ENCODE assay signal across 21 mouse cellular contexts in the genomic region with DNA sequence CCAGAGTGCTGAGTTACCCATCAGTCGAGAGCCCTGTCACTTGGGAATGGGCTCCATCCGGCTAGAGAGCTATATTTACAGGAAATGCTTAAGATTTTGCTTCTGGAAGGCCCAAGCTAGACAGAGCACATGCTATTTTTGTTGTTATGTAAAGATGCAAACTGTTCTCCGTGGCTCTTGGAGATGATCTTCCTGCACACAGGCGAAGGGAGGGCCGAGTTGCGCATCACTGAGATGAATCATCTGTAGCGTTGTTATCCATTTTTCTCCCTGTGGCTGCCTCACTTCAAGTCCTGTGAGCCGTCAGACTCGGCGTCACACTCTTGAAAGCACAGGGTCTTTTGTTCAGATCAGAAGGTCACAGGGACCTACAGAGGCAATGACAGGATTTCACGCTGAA. TPM values are rescaled to one million over a fixed set of nuclear protein-coding genes. Genes with fewer than 3 reads are reported as not detected.
DNase-seq lines count a peak whose midpoint lies in the region; TF ChIP-seq lines count a peak whose summit lies in the region.
"Had no signal": no experiment of that assay in that cellular context is flagged by ENCODE, and none has a peak within 500 bp of the region (broad histone marks: within the 10 kb centered on the region; RNA-seq: fewer than 3 reads in every experiment).

No protein-coding gene starts in this region.

- TF ChIP-seq POLR2A in olfactory bulb, adult 2 months (IDR thresholded peaks at IDR 0.05; ENCODE audit: insufficient read depth, low read depth, low read length), result no peak

- H3K36me3 ChIP-seq in forebrain, embryonic 10.5 days (replicated peaks), result no peaks in the 10 kb centered on the region
- H3K36me3 ChIP-seq: embryonic facial prominence, embryonic 12.5 days; forebrain, embryonic 12.5 days; heart, embryonic 15.5 days; hindbrain, embryonic 13.5 days had no signal

- H3K9me3 ChIP-seq in forebrain, embryonic 10.5 days, result no peaks in the 10 kb centered on the region
- H3K9me3 ChIP-seq: embryonic facial prominence, embryonic 12.5 days; forebrain, embryonic 12.5 days; heart, embryonic 15.5 days; hindbrain, embryonic 13.5 days had no signal

- H3K4me3 ChIP-seq in layer of hippocampus, adult 2 months, result no peak overlapping the region
- no peak overlapping the region for H3K4me3 ChIP-seq in olfactory bulb, adult 2 months (ENCODE audit: insufficient read depth, low read depth, low read length)
- no peak overlapping the region for H3K4me3 ChIP-seq in forebrain, embryonic 10.5 days
- H3K4me3 ChIP-seq: embryonic facial prominence, embryonic 12.5 days; forebrain, embryonic 12.5 days; heart, adult 2 months; heart, embryonic 15.5 days; hindbrain, embryonic 13.5 days had no signal

- no peaks in the 10 kb centered on the region for H3K27me3 ChIP-seq in forebrain, embryonic 10.5 days (ENCODE audit: poor library complexity, severe bottlenecking)
- H3K27me3 ChIP-seq: embryonic facial prominence, embryonic 12.5 days; forebrain, embryonic 12.5 days; hindbrain, embryonic 13.5 days had no signal

- peak overlapping the region; percentile 74 for H3K27ac ChIP-seq in layer of hippocampus, adult 2 months
- H3K27ac ChIP-seq in olfactory bulb, adult 2 months (ENCODE audit: insufficient read depth, low read depth, low read length), result peak overlapping the region; percentile 88
- no peak overlapping the region for H3K27ac ChIP-seq in forebrain, embryonic 10.5 days
- H3K27ac ChIP-seq: embryonic facial prominence, embryonic 12.5 days; forebrain, embryonic 12.5 days; heart, adult 2 months; heart, embryonic 15.5 days; hindbrain, embryonic 13.5 days; hindbrain, postnatal 0 days had no signal

- peak in 1 of 2 experiments; percentile 61 for DNase-seq in layer of hippocampus, adult 2 months (ENCODE audit: low spot score in 2 of 2)
- no peak for DNase-seq in layer of hippocampus, postnatal 10 days (ENCODE audit: low spot score in 2 of 2)
- peak; percentile 83 for DNase-seq in right cerebral cortex, adult 18-20 months
- no peak for DNase-seq in right cerebral cortex, postnatal 4 days
- peak; percentile 77 for DNase-seq in telencephalon, adult 2 months (ENCODE audit: low read depth, low spot score)
- DNase-seq in forebrain, embryonic 10.5 days (ENCODE audit: extremely low spot score, low spot score), result no peak
- DNase-seq: adrenal gland, adult 2 months; adrenal gland, postnatal 25 days; cerebellum, adult 8-10 months; cerebellum, postnatal 14 days; gastrocnemius, postnatal 10 days; heart, adult 2 months; heart, postnatal 14 days had no signal

- peaks cover 24% of the 10 kb centered on the region for H3K4me1 ChIP-seq in olfactory bulb, adult 2 months (ENCODE audit: control insufficient read depth, insufficient read depth, low read length)
- H3K4me1 ChIP-seq in forebrain, embryonic 10.5 days, result peaks cover 5% of the 10 kb centered on the region; the same call in 1 of the 2 replicates
- H3K4me1 ChIP-seq: embryonic facial prominence, embryonic 12.5 days; forebrain, embryonic 12.5 days; hindbrain, embryonic 13.5 days had no signal

- 43% methylated on average over 11 of the region's 11 CpGs for WGBS in olfactory bulb, adult 2 months
- WGBS in forebrain, embryonic 10.5 days, result 86% methylated on average over 11 of the region's 11 CpGs

- TF ChIP-seq CTCF in layer of hippocampus, adult 2 months (conservative IDR thresholded peaks at IDR 0.05), result no peak
- TF ChIP-seq CTCF in olfactory bulb, adult 2 months (IDR thresholded peaks at IDR 0.05; ENCODE audit: insufficient read depth, low read depth, low read length), result no peak

RNA-seq across cellular contexts. Expression of a gene that starts 14.3 kb away (rescaled TPM):
- total RNA-seq in layer of hippocampus, adult 2 months (2021), result 10 to 100 TPM; 62.3 to 62.7 TPM
- total RNA-seq in layer of hippocampus, postnatal 10 days (2021), result 10 to 100 TPM; 49.0 to 49.8 TPM
- polyA plus RNA-seq in olfactory bulb, adult 2 months (2012; ENCODE audit: insufficient read depth, insufficient read length, low replicate concordance, missing spikeins), result not detected in 2 replicates
- polyA plus RNA-seq in forebrain, embryonic 10.5 days (2016; fragmentation: Nextera tagmentation; extraction: Ambion mirVana), result 7.3 and 8.2 TPM in 2 replicates

RNA-seq across cellular contexts. Expression of a gene that starts 20.2 kb away (rescaled TPM):
- 1 to 10 TPM; 6.0 to 6.5 TPM for total RNA-seq in layer of hippocampus, adult 2 months (2021)
- total RNA-seq in layer of hippocampus, postnatal 10 days (2021), result 1 to 10 TPM; 5.9 to 6.0 TPM
- not detected in 2 replicates for polyA plus RNA-seq in olfactory bulb, adult 2 months (2012; ENCODE audit: insufficient read depth, insufficient read length, low replicate concordance, missing spikeins)
- 0.14 and 0.22 TPM in 2 replicates for polyA plus RNA-seq in forebrain, embryonic 10.5 days (2016; fragmentation: Nextera tagmentation; extraction: Ambion mirVana)
- total RNA-seq: adrenal gland, postnatal 25 days; common myeloid progenitor, adult 5-6 weeks; hematopoietic stem cell, adult 5-6 weeks had no signal

Comparison
In these comparisons a context has a peak if more than half of its experiments do, and no peak if none do; other contexts are left out.
1. DNase-seq: peak in right cerebral cortex, adult 18-20 months (single experiment) and telencephalon, adult 2 months (single experiment); none in layer of hippocampus, postnatal 10 days (0 of 2), right cerebral cortex, postnatal 4 days (single experiment) and forebrain, embryonic 10.5 days (single experiment).